Mouse (Mus musculus) liver, embryonic 13.5 days (tissue): ENCODE results near the gene Pigz. TPM values are rescaled to one million over a fixed set of nuclear protein-coding genes. Genes with fewer than 3 reads are reported as not detected.

Source experiments
- ATAC-seq: fragments of 200-750 bp; cut with Nextera tagmentation; 2 replicates; pipeline ENCODE4 v1.8.0; 2017; ENCODE audit warnings: low read depth, mild to moderate bottlenecking, moderate number of reproducible peaks, moderate library complexity
- DNase-seq: peaks from one replicate; pipeline ENCODE4 v3.0.0; 2022
- H3K27ac ChIP-seq: fragments of 300-500 bp; sonication (generic); 2 replicates; pipeline ENCODE4 v1.5.1; 2015; ENCODE audit warnings: moderate library complexity, mild to moderate bottlenecking, inconsistent platforms
- H3K27me3 ChIP-seq: fragments of 300-500 bp; sonication (generic); 2 replicates; pipeline ENCODE4 v1.6.1; 2015; ENCODE audit warnings: mild to moderate bottlenecking, inconsistent platforms
- H3K36me3 ChIP-seq: fragments of 300-500 bp; sonication (generic); 2 replicates; pipeline ENCODE4 v1.6.1; 2015; ENCODE audit warnings: mild to moderate bottlenecking, inconsistent platforms
- H3K4me1 ChIP-seq: fragments of 300-500 bp; sonication (generic); replicated peaks from 2 replicates; pipeline ENCODE4 v1.6.1; 2015; ENCODE audit warnings: inconsistent platforms
- H3K4me2 ChIP-seq: fragments of 300-500 bp; sonication (generic); 2 replicates; pipeline ENCODE4 v1.6.1; 2015; ENCODE audit warnings: inconsistent platforms, mild to moderate bottlenecking, moderate library complexity
- H3K4me3 ChIP-seq: fragments of 300-500 bp; sonication (generic); replicated peaks from 2 replicates; pipeline ENCODE4 v1.5.1; 2015; ENCODE audit warnings: mild to moderate bottlenecking, inconsistent platforms
- H3K9ac ChIP-seq: fragments of 300-500 bp; sonication (generic); 2 replicates; pipeline ENCODE4 v1.6.1; 2015; ENCODE audit warnings: mild to moderate bottlenecking, inconsistent platforms
- H3K9me3 ChIP-seq: fragments of 300-500 bp; sonication (generic); replicated peaks from 2 replicates; pipeline ENCODE4 v1.6.1; 2016; ENCODE audit warnings: inconsistent platforms
- WGBS: fragments of 180-500 bp; shearing (Covaris S2); methylation state at CpG from one replicate; pipeline ENCODE4 v1.1.7; 2015; ENCODE audit not compliant: insufficient replicate concordance; 5-methylcytosine and 5-hydroxymethylcytosine counted together
- polyA plus RNA-seq: library from polyadenylated mRNA; unstranded; fragments of >200 nt; fragmentation: Nextera tagmentation; extraction: Ambion mirVana; gene quantifications from 2 replicates; pipeline ENCODE4 v1.2.1, GENCODE M21; 2015

Pigz gene
- polyA plus RNA-seq, 1 experiment from 2014 or later, result 0.38 TPM

DNA sequence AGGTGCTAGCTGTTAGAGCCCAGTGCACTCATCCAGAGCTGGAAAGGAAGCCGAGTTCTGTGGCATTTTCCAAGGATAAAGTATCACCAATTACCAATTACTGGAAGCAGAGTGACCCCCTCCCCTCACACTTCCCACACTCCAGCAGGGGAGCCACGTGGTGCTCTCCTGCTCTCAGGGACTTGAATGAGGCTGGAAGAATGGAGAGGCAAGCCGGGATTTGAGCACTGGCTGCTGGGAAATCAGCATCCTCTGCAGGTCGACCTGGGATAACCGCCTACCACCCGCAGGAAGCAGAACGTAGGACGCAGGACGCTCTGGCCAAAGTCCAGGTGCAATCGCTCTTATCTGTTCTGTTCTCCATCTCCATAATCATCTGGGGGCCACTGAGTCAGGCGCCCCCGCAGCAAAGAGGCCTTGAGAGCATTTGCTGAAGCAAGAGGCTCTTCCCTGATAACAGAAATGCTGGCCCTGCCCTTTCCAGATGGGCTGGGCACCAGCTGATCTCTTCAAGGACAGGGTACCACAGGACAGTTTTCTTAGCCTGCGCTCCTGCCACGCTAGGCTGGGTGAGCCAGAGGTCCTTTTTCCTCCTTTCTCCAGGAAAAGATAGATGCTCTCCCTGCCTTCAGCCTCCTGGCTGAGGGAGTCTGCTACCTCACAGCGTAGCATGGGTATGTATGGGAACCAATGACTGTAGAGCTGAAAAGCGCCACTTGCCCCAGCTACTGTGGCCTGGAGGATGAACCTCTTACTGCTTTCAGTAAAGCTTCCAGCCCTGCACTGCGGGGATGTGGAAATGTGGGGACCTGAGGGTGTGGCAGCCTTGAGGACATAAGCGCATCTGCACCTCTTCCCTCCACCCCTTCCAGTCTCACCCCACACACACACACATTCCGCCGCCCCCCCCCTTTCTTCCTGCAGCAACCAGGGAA, 27.5 kb upstream of the Pigz start:
- peaks cover 17% of the 10 kb centered on the region for H3K4me1 ChIP-seq
- H3K4me2 ChIP-seq, result peak overlapping the region; percentile 48
- no peak overlapping the region for H3K27ac ChIP-seq
- ATAC-seq (no peak), DNase-seq (no peak)
- H3K9me3 ChIP-seq, result no peaks in the 10 kb centered on the region
- no peaks in the 10 kb centered on the region for H3K36me3 ChIP-seq
- H3K27me3 ChIP-seq, result peaks cover 10% of the 10 kb centered on the region; the same call in 1 of the 2 replicates
- no peak overlapping the region for H3K9ac ChIP-seq
- WGBS, result 31% methylated on average over 20 of the region's 20 CpGs
- H3K4me3 ChIP-seq, result peak overlapping the region; percentile 13; the same call in 1 of the 2 replicates

GRCm38 (mm10) chr16:31906896-31907295, 26.8 kb upstream of the Pigz start:
- Histone ChIP-seq H3K27me3 (peaks cover 10% of the 10 kb centered on the region; the same call in 1 of the 2 replicates), H3K4me1 (peaks cover 17% of the 10 kb centered on the region), H3K36me3 (no peaks in the 10 kb centered on the region), H3K4me2 (peak overlapping the region; percentile 48), H3K9me3 (no peaks in the 10 kb centered on the region), H3K4me3 (peak overlapping the region; percentile 13), H3K27ac (no peak overlapping the region), H3K9ac (no peak overlapping the region)
- DNase-seq (peak; percentile 18), ATAC-seq (no peak)
- 4% methylated on average over 9 of the region's 9 CpGs for WGBS

GRCm38 (mm10) chr16:31908959-31909358, 24.7 kb upstream of the Pigz start:
- no peak for DNase-seq
- H3K4me2 ChIP-seq, result no peak overlapping the region
- H3K9ac ChIP-seq, result no peak overlapping the region
- no peak overlapping the region for H3K4me3 ChIP-seq
- no peaks in the 10 kb centered on the region for H3K36me3 ChIP-seq
- peaks cover 17% of the 10 kb centered on the region for H3K4me1 ChIP-seq
- 58% methylated on average over 11 of the region's 11 CpGs for WGBS
- H3K9me3 ChIP-seq, result no peaks in the 10 kb centered on the region
- H3K27ac ChIP-seq, result no peak overlapping the region
- no peak for ATAC-seq
- H3K27me3 ChIP-seq, result peaks cover 12% of the 10 kb centered on the region; the same call in 1 of the 2 replicates

- ATAC-seq, result no peak
- Histone ChIP-seq H3K27me3 (peaks cover 12% of the 10 kb centered on the region; the same call in 1 of the 2 replicates), H3K4me3 (no peak overlapping the region), H3K36me3 (no peaks in the 10 kb centered on the region), H3K4me1 (peaks cover 17% of the 10 kb centered on the region), H3K9ac (no peak overlapping the region), H3K4me2 (no peak overlapping the region), H3K27ac (no peak overlapping the region), H3K9me3 (no peaks in the 10 kb centered on the region)
- 29% methylated on average over 10 of the region's 10 CpGs for WGBS
- DNase-seq, result no peak
Measured at GRCm38 (mm10) chr16:31910281-31910847, 23.3 kb upstream of the Pigz start.

DNA sequence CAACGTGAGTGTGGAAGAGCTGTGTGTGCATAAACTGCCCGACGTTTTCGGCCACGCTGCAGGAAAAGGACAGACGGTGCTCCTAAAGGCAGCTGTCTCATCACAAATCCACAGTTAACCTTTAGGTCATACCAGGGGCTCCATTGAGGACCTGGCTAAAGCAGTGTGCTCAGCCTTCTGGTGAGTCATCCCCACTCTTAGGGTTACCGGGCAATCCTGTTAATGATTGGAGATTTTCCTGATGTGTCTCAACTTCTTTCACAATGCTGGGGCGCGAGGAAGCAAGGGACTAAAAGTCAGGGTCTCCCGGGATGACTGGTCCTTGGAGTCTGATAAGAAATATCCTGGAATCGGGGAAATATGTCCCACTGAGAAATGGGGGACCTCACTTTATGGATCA, 15.9 kb upstream of the Pigz start:
- H3K4me2 ChIP-seq, result peak overlapping the region; percentile 48; the same call in 1 of the 2 replicates
- DNase-seq (no peak), ATAC-seq (no peak)
- H3K36me3 ChIP-seq, result no peaks in the 10 kb centered on the region
- WGBS, result 51% methylated on average over 11 of the region's 11 CpGs
- H3K4me3 ChIP-seq, result no peak overlapping the region
- H3K9me3 ChIP-seq, result no peaks in the 10 kb centered on the region
- H3K27me3 ChIP-seq, result 0 out of 2 replicates have a peak, but pooled peaks cover 3% of the 10 kb centered on the region
- H3K4me1 ChIP-seq, result 0 out of 2 replicates have a peak, but pooled peaks cover 8% of the 10 kb centered on the region
- no peak overlapping the region for H3K9ac ChIP-seq
- no peak overlapping the region for H3K27ac ChIP-seq

- Histone ChIP-seq H3K4me1 (0 out of 2 replicates have a peak, but pooled peaks cover 8% of the 10 kb centered on the region), H3K4me3 (no peak overlapping the region), H3K4me2 (peak overlapping the region; percentile 48), H3K27me3 (0 out of 2 replicates have a peak, but pooled peaks cover 3% of the 10 kb centered on the region), H3K36me3 (no peaks in the 10 kb centered on the region), H3K27ac (no peak overlapping the region), H3K9ac (no peak overlapping the region), H3K9me3 (no peaks in the 10 kb centered on the region)
- WGBS, result 3% methylated on average over 14 of the region's 14 CpGs
- DNase-seq, result peak; percentile 38
- ATAC-seq, result no peak
Measured at GRCm38 (mm10) chr16:31918248-31918724, 15.4 kb upstream of the Pigz start.

DNA sequence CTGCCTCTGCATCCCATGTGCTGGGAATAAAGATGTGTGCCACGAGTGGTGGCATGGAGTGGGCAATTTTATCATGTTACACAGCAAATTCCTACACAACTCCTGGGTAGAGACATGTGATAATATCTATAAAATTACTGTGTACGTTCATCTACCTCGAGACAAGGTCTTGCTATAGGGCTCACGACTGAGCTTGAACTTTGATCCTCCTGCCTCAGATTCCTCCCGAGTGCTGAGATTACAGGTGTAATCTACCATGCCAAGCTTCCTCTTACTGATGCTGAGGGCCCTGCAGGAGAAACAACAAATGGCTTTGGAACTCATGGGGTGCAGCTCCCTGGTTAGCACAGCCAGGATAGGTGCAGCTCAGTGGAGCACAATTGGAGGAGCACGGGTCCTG, 9.3 kb upstream of the Pigz start:
- Histone ChIP-seq H3K36me3 (no peaks in the 10 kb centered on the region), H3K27ac (no peak overlapping the region), H3K9ac (no peak overlapping the region), H3K9me3 (no peaks in the 10 kb centered on the region), H3K27me3 (no peaks in the 10 kb centered on the region), H3K4me1 (no peaks in the 10 kb centered on the region), H3K4me3 (no peak overlapping the region), H3K4me2 (no peak overlapping the region)
- ATAC-seq (no peak), DNase-seq (no peak)
- 72% methylated on average over 6 of the region's 6 CpGs for WGBS

- 61% methylated on average over 6 of the region's 6 CpGs for WGBS
- no peak overlapping the region for H3K9ac ChIP-seq
- H3K27me3 ChIP-seq, result peaks cover 12% of the 10 kb centered on the region; the same call in 1 of the 2 replicates
- DNase-seq (no peak), ATAC-seq (no peak)
- no peaks in the 10 kb centered on the region for H3K9me3 ChIP-seq
- no peak overlapping the region for H3K27ac ChIP-seq
- H3K4me3 ChIP-seq, result no peak overlapping the region
- no peaks in the 10 kb centered on the region for H3K4me1 ChIP-seq
- no peaks in the 10 kb centered on the region for H3K36me3 ChIP-seq
- H3K4me2 ChIP-seq, result no peak overlapping the region
Measured at GRCm38 (mm10) chr16:31926091-31926490, 7.6 kb upstream of the Pigz start.

DNA sequence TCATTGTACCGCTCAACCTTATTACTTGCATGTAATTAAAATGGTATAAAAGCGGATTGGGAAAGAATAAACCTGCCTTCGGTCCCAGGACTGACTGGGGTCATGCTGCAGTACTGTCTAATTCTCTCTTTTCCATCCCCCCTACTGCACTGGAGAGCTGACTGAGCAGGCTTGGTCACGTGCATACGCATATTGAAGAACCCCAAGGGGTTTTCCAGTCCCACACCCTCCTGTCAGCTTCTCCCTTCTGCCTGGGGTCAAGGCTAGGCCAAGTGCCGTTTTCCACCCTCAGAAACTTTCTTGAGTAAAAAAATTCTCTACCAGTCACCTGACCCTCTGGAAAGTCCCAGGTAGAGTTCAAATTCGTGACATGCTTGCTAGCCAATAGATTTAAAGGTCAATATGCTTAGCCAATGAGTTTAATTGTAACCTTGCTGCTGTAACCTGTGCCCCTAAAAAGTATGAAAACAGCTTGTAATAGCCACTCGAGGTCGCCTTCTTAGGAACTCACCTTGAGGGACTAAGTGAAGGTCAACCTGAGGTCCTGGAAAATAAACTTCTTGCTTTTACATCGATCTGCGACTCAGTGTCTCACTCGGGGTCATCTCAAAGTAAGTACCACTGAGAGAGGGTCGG, 7.0 kb upstream of the Pigz start:
- WGBS, result 70% methylated on average over 13 of the region's 13 CpGs
- peaks cover 17% of the 10 kb centered on the region for H3K27me3 ChIP-seq
- no peak overlapping the region for H3K4me2 ChIP-seq
- H3K4me3 ChIP-seq, result no peak overlapping the region
- DNase-seq, result no peak
- H3K9ac ChIP-seq, result no peak overlapping the region
- no peak for ATAC-seq
- no peaks in the 10 kb centered on the region for H3K9me3 ChIP-seq
- H3K27ac ChIP-seq, result no peak overlapping the region
- no peaks in the 10 kb centered on the region for H3K4me1 ChIP-seq
- H3K36me3 ChIP-seq, result no peaks in the 10 kb centered on the region

DNA sequence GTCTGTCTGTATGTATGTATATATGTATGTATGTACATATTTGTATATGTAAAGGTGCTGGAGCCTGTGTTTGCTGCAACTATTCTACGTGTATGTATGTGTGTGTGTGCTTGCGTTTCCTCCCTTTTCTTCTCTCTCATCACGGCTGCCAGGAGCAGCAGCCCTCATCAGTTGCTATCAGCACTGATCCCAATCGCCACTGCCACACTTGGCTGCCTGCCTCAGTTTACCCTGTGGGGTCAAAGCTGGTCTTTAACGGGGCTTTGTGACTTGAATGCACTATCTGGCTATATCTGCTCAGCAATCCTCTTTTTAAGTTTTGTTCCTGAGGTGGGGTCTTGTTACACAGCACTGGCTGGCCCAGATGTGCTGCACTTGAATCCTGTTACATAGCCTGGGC, 6.2 kb upstream of the Pigz start:
- Histone ChIP-seq H3K4me3 (no peak overlapping the region), H3K27me3 (peaks cover 25% of the 10 kb centered on the region), H3K4me1 (no peaks in the 10 kb centered on the region), H3K9me3 (no peaks in the 10 kb centered on the region), H3K4me2 (no peak overlapping the region), H3K36me3 (no peaks in the 10 kb centered on the region), H3K27ac (no peak overlapping the region), H3K9ac (no peak overlapping the region)
- no peak for DNase-seq
- WGBS, result 72% methylated on average over 5 of the region's 5 CpGs
- no peak for ATAC-seq

DNA sequence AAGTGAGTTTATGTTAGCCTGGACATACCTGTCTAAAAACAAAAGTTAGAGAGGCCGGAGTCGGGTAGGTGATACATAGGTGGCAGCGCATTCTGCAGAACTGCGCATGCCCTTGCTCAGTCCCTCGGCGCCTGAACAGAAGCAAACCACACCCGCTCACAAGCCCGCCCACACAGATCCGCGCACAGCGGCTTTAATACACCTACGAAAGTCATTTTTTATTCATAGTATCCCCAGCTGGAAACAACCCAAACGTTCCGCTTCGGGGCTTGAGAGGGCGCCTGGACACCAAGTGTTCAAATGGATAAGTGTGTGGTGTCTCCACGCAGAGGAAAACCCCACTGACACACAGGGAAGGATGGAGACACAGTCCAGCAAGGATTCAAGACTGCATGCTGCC, 2.3 kb upstream of the Pigz start:
- H3K27me3 ChIP-seq, result peaks cover 64% of the 10 kb centered on the region
- no peaks in the 10 kb centered on the region for H3K36me3 ChIP-seq
- WGBS, result 57% methylated on average over 17 of the region's 17 CpGs
- no peak overlapping the region for H3K27ac ChIP-seq
- no peak for DNase-seq
- H3K4me1 ChIP-seq, result peaks cover 25% of the 10 kb centered on the region
- H3K4me3 ChIP-seq, result no peak overlapping the region
- H3K4me2 ChIP-seq, result no peak overlapping the region
- no peaks in the 10 kb centered on the region for H3K9me3 ChIP-seq
- no peak for ATAC-seq
- H3K9ac ChIP-seq, result no peak overlapping the region
